Mouse (Mus musculus): ENCODE results near the gene Zmynd8.

The Zmynd8 gene

GRCm38 (mm10) chr2:165747975-165748374, 150.8 kb downstream of the Zmynd8 start:
- DNase-seq (ENCODE audit: low spot score in 2 of 2) = no peak

DNA sequence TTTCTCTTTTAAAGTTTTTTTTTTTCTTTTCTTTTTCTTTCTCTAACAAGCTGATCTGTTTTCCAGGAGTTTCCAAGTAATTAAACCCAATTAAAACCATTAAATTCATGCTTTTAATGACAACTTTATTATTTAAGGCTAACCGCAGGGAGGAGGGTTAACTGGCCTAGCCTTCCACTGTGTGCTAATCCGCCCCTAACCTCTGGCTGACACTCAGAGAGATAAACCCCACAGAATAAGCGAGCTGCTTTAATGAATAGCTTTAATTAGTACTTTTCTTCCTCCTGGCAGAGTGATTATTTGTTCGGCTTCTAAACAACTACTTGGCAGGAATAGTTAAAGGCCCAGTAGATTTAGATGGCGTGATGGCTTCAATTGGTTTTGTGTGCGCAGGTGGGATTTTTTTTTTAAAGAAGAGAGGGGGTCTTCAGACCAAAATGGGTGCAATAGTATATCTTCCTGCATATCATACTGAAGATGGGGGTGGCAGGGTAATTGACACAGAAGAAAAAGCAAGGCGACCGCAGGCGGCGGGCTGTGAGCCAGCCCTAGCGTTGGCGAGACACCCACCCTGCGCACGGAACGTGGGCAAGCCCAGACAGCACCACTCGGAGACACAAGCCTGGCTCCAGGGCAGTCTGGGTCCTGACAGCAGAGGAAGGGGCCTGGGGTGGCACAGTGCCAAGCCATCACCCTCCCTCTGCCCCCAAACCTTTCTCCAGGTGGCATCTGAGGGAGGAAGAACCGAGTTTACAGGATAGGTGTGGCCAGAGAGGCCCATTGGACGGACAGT, 153.3 kb downstream of the Zmynd8 start:
- peak; percentile 13 to 20 for DNase-seq (ENCODE audit: low spot score in 2 of 2)

DNA sequence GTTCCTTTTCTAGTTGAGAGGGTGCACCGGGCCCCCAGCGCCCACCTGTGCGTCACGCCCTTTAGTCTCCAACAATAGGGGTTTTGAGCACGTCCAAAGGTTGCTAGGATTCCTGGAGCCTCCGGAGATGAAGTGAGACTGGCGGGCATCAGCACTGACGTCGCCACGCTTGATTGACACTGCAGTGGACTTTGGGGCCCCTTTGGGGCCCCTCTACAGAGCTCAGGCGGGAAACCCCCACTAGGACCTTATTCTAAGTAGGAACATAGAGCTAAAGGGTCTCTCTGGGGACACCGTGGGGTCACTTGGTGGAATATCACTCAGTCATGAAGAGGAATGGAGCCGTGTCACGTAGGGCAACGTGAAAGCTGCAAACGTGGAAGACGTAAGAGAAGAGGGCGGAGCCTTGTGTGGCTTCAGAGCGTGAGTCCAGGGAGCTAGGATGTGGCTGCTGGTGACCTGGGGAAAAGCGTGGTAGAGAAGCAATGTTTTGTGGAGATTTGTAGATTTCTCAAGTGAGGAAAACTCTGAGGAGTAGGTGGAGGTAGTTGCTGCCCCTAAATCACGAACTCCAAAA, 156.5 kb downstream of the Zmynd8 start:
- DNase-seq (ENCODE audit: low spot score in 2 of 2) = no peak

- no peak for DNase-seq (ENCODE audit: low spot score in 2 of 2)
These were observed 157.2 kb downstream of the Zmynd8 start for GRCm38 (mm10) chr2:165741526-165742050.

DNA sequence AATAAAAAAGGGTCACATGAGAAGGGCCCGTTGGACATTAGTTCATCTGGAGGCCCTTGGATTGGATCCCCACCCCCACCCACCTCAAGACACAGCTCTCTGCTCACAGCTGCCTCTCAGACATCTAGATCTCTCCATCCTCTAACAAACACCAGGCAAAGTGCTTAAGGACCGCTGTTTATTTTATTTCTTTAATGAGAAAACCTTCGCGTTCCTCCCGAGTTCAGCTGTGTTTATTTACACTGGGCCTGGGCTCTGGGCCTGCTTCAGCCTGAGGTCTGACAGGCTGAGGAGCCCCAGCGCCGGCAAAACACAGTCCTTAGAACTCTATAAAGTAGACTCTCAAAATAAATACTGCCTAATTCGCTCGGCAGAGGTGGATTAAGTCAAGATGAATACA, 157.8 kb downstream of the Zmynd8 start:
- no peak for DNase-seq (ENCODE audit: low spot score in 2 of 2)

GRCm38 (mm10) chr2:165740381-165740780, 158.4 kb downstream of the Zmynd8 start:
- DNase-seq (ENCODE audit: low spot score in 2 of 2) = no peak

DNA sequence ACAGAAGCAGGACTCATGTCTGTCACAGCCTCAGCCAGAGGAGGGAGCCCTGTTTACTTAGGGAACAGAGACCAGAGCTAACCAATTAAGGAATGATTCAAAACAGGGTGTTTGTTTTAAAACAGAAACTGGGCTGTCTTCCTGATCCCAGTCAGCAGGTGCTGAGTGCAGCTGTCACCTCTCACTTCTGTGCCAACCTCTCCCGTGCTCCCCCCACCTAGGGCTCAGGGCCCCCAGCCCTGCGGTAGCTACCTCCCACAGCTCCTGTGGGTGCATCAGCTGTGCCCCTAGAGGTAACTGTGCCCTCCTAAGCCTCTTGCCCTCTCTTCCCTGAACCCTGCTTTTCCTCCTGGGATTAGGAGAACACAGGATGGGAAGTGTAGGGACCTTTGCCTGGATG, 162.5 kb downstream of the Zmynd8 start:
- no peak for DNase-seq (ENCODE audit: low spot score in 2 of 2)

Data from frontal cortex, postnatal 36 days (tissue).